ENCODE assay signal across 12 mouse cellular contexts in the genomic region with DNA sequence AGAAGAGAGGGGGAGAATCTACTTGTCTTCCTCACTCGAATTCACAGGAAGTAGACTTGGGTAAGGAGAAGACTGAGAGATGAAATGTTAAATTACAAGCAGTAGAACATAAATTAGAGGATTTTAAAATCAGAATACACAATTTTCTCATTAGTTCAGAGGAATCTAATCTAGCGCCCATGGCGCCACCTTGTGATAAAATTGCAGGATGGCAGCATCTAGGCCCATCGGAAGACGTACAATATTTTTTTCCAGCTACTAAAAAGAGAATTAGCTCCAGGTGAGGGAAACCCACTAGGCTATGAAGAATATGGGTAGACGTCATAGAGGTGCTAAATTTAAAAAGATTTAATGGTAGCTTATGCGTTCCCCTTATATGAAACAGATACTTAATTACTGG. TPM values are rescaled to one million over a fixed set of nuclear protein-coding genes. Genes with fewer than 3 reads are reported as not detected.
DNase-seq lines count a peak whose midpoint lies in the region; ATAC-seq and TF ChIP-seq lines count a peak whose summit lies in the region.
"Had no signal": no experiment of that assay in that cellular context is flagged by ENCODE, and none has a peak within 500 bp of the region (broad histone marks: within the 10 kb centered on the region; RNA-seq: fewer than 3 reads in every experiment).

No protein-coding gene starts in this region.

- H3K27me3 ChIP-seq in embryonic facial prominence, embryonic 11.5 days (ENCODE audit: control insufficient read depth, insufficient read depth, low read length), result no peaks in the 10 kb centered on the region
- no peaks in the 10 kb centered on the region for H3K27me3 ChIP-seq in embryonic facial prominence, embryonic 10.5 days (replicated peaks; ENCODE audit: low read depth, poor library complexity, severe bottlenecking)
- no peaks in the 10 kb centered on the region for H3K27me3 ChIP-seq in liver, embryonic 14.5 days (ENCODE audit: control insufficient read depth, insufficient read depth, low read length)
- H3K27me3 ChIP-seq: embryonic facial prominence, embryonic 15.5 days; hindbrain, embryonic 12.5 days; lung, embryonic 15.5 days had no signal

- no peak for TF ChIP-seq POLR2A in brain, embryonic 14.5 days (IDR thresholded peaks at IDR 0.05; ENCODE audit: borderline replicate concordance, extremely low read depth, insufficient read depth, insufficient read length, poor library complexity, severe bottlenecking)

- no peaks in the 10 kb centered on the region for H3K36me3 ChIP-seq in embryonic facial prominence, embryonic 11.5 days (replicated peaks; ENCODE audit: control insufficient read depth, insufficient read depth, low read depth, low read length)
- H3K36me3 ChIP-seq in embryonic facial prominence, embryonic 10.5 days (replicated peaks), result no peaks in the 10 kb centered on the region
- no peaks in the 10 kb centered on the region for H3K36me3 ChIP-seq in liver, embryonic 14.5 days (replicated peaks; ENCODE audit: control insufficient read depth, insufficient read depth, low read depth)
- H3K36me3 ChIP-seq: embryonic facial prominence, embryonic 15.5 days; hindbrain, embryonic 12.5 days; lung, embryonic 15.5 days had no signal

- ATAC-seq in embryonic facial prominence, embryonic 11.5 days (replicated peaks; ENCODE audit: insufficient number of reproducible peaks, low FRiP score, low TSS enrichment, low read depth), result no peak
- ATAC-seq in liver, embryonic 14.5 days (ENCODE audit: insufficient read depth), result no peak

- intact Hi-C loops in gastrocnemius, postnatal 14 days (cut with DNase I; ENCODE audit: low total_unique reads), result no loop called here

- no peak overlapping the region for H3K9ac ChIP-seq in embryonic facial prominence, embryonic 11.5 days (replicated peaks; ENCODE audit: low read length)
- H3K9ac ChIP-seq in liver, embryonic 14.5 days (replicated peaks), result no peak overlapping the region
- H3K9ac ChIP-seq: embryonic facial prominence, embryonic 15.5 days; hindbrain, embryonic 12.5 days; lung, embryonic 15.5 days had no signal

- TF ChIP-seq CTCF in liver, embryonic 14.5 days (IDR thresholded peaks at IDR 0.05; ENCODE audit: low read depth), result peak; percentile 45
- TF ChIP-seq CTCF in brain, embryonic 14.5 days (IDR thresholded peaks at IDR 0.05; ENCODE audit: borderline replicate concordance, extremely low read depth, insufficient read depth, insufficient read length), result peak; percentile 30; the same call in 1 of the 2 replicates

- H3K4me3 ChIP-seq in embryonic facial prominence, embryonic 11.5 days (ENCODE audit: low read depth, low read length), result no peak overlapping the region
- H3K4me3 ChIP-seq in embryonic facial prominence, embryonic 10.5 days, result no peak overlapping the region
- no peak overlapping the region for H3K4me3 ChIP-seq in liver, embryonic 14.5 days (ENCODE audit: insufficient read depth in 1 of 2, low read depth in 2 of 2, low read length in 2 of 2)
- H3K4me3 ChIP-seq: embryonic facial prominence, embryonic 15.5 days; hindbrain, embryonic 12.5 days; lung, embryonic 15.5 days had no signal

- H3K9me3 ChIP-seq in embryonic facial prominence, embryonic 11.5 days (replicated peaks; ENCODE audit: control insufficient read depth, low read length), result no peaks in the 10 kb centered on the region
- no peaks in the 10 kb centered on the region for H3K9me3 ChIP-seq in embryonic facial prominence, embryonic 10.5 days
- no peaks in the 10 kb centered on the region for H3K9me3 ChIP-seq in liver, embryonic 14.5 days (ENCODE audit: control insufficient read depth, low read length)
- H3K9me3 ChIP-seq: embryonic facial prominence, embryonic 15.5 days; hindbrain, embryonic 12.5 days; lung, embryonic 15.5 days had no signal

- DNase-seq in embryonic facial prominence, embryonic 11.5 days (ENCODE audit: low spot score), result peak; percentile 22
- no peak for DNase-seq in embryonic facial prominence, embryonic 10.5 days (ENCODE audit: low spot score)
- DNase-seq in liver, embryonic 14.5 days (ENCODE audit: low read depth in 3 of 3, low spot score in 3 of 3), result no peak
- no peak for DNase-seq in liver
- DNase-seq in CD4-positive helper T cell, adult 2 months (ENCODE audit: low read depth, low spot score), result peak; percentile 23
- peak; percentile 15 for DNase-seq in brain, embryonic 14.5 days (ENCODE audit: low read depth)
- DNase-seq in gastrocnemius, postnatal 14 days, result no peak
- no peak for DNase-seq in left cerebral cortex, adult 18-20 months (ENCODE audit: low spot score in 2 of 2)
- DNase-seq: thymus, postnatal 36 days had no signal

- H3K4me1 ChIP-seq in embryonic facial prominence, embryonic 11.5 days (ENCODE audit: control insufficient read depth, insufficient read depth, low read length), result no peaks in the 10 kb centered on the region
- no peaks in the 10 kb centered on the region for H3K4me1 ChIP-seq in embryonic facial prominence, embryonic 10.5 days
- H3K4me1 ChIP-seq in liver, embryonic 14.5 days (replicated peaks; ENCODE audit: control insufficient read depth in 2 of 2, insufficient read depth in 2 of 2, low read length in 1 of 2), result no peaks in the 10 kb centered on the region
- H3K4me1 ChIP-seq: embryonic facial prominence, embryonic 15.5 days; hindbrain, embryonic 12.5 days; lung, embryonic 15.5 days had no signal

- no peak for TF ChIP-seq EP300 in liver, embryonic 14.5 days (IDR thresholded peaks at IDR 0.05; ENCODE audit: low read depth)

- no peak overlapping the region for H3K4me2 ChIP-seq in embryonic facial prominence, embryonic 11.5 days (ENCODE audit: low read depth, low read length)
- no peak overlapping the region for H3K4me2 ChIP-seq in liver, embryonic 14.5 days (ENCODE audit: low read depth)
- H3K4me2 ChIP-seq: embryonic facial prominence, embryonic 15.5 days; hindbrain, embryonic 12.5 days; lung, embryonic 15.5 days had no signal

- no peak overlapping the region for H3K27ac ChIP-seq in embryonic facial prominence, embryonic 11.5 days (replicated peaks; ENCODE audit: low read depth, low read length)
- H3K27ac ChIP-seq in embryonic facial prominence, embryonic 10.5 days (replicated peaks), result no peak overlapping the region
- no peak overlapping the region for H3K27ac ChIP-seq in liver, embryonic 14.5 days
- H3K27ac ChIP-seq: embryonic facial prominence, embryonic 15.5 days; hindbrain, embryonic 12.5 days; lung, embryonic 15.5 days had no signal

- 28% methylated on average over 7 of the region's 7 CpGs for WGBS in embryonic facial prominence, embryonic 11.5 days
- 41% methylated on average over 7 of the region's 7 CpGs for WGBS in embryonic facial prominence, embryonic 10.5 days
- 36% methylated on average over 7 of the region's 7 CpGs for WGBS in liver, embryonic 14.5 days (ENCODE audit: insufficient replicate concordance)

RNA-seq across cellular contexts. Expression of a gene that starts 11.5 kb away (rescaled TPM):
- polyA plus RNA-seq in embryonic facial prominence, embryonic 11.5 days (2014; fragmentation: Nextera tagmentation; extraction: Ambion mirVana), result 58.4 and 65.4 TPM in 2 replicates
- 53.2 and 57.9 TPM in 2 replicates for polyA plus RNA-seq in embryonic facial prominence, embryonic 10.5 days (2016; fragmentation: Nextera tagmentation; extraction: Ambion mirVana)
- polyA plus RNA-seq in liver, embryonic 14.5 days (2012; rRNA removed), result 5.6 and 7.5 TPM in 2 replicates
- polyA plus RNA-seq in liver, embryonic 14.5 days (2014; fragmentation: Nextera tagmentation; extraction: Ambion mirVana), result 18.5 and 21.0 TPM in 2 replicates
- 21.7 and 22.7 TPM in 2 replicates for polyA plus RNA-seq in brain, embryonic 14.5 days (2012; rRNA removed)
- 10 to 100 TPM in 1 of 2 experiments, 1 to 10 TPM in 1; 9.2 to 10.6 TPM for total RNA-seq in gastrocnemius, postnatal 14 days (2021)
- 10 to 100 TPM; 21.4 to 21.5 TPM for total RNA-seq in left cerebral cortex, adult 18-20 months (2021)

Comparison
In these comparisons a context has a peak if more than half of its experiments do, and no peak if none do; other contexts are left out.
1. DNase-seq: peak in embryonic facial prominence, embryonic 11.5 days (single experiment), CD4-positive helper T cell, adult 2 months (single experiment) and brain, embryonic 14.5 days (single experiment); none in embryonic facial prominence, embryonic 10.5 days (single experiment), liver, embryonic 14.5 days (0 of 3), liver (single experiment), gastrocnemius, postnatal 14 days (single experiment) and left cerebral cortex, adult 18-20 months (0 of 2).